Mouse (Mus musculus) lung, embryonic 16.5 days (tissue): ENCODE results near the gene Ube2j2. TPM values are rescaled to one million over a fixed set of nuclear protein-coding genes. Genes with fewer than 3 reads are reported as not detected.
A peak's percentile ranks its signal among the peaks of the same experiment; 100 is the strongest.

Experiments used
- ATAC-seq: fragments of 200-750 bp; cut with Nextera tagmentation; 2 replicates; pipeline ENCODE4 v1.8.0; 2017; ENCODE audit warnings: low read depth, mild to moderate bottlenecking, moderate library complexity
- H3K27ac ChIP-seq: fragments of 300-500 bp; sonication (generic); 2 replicates; pipeline ENCODE4 v1.5.1; 2014; ENCODE audit warnings: mild to moderate bottlenecking, control low read depth, low read length
- H3K27me3 ChIP-seq: fragments of 300-500 bp; sonication (generic); 2 replicates; pipeline ENCODE4 v1.6.1; 2014; ENCODE audit warnings: low read depth, low read length, mixed read lengths; ENCODE audit not compliant: control insufficient read depth, insufficient read depth
- H3K36me3 ChIP-seq: fragments of 300-500 bp; sonication (generic); 2 replicates; pipeline ENCODE4 v1.6.1; 2014; ENCODE audit warnings: low read length; ENCODE audit not compliant: control insufficient read depth, insufficient read depth
- H3K4me1 ChIP-seq: fragments of 300-500 bp; sonication (generic); replicated peaks from 2 replicates; pipeline ENCODE4 v1.6.1; 2014; ENCODE audit warnings: low read length, mixed read lengths; ENCODE audit not compliant: control insufficient read depth, insufficient read depth
- H3K4me2 ChIP-seq: fragments of 300-500 bp; sonication (generic); 2 replicates; pipeline ENCODE4 v1.6.1; 2014; ENCODE audit warnings: low read depth, low read length, control low read depth
- H3K4me3 ChIP-seq: fragments of 300-500 bp; sonication (generic); 2 replicates; pipeline ENCODE4 v1.5.1; 2014; ENCODE audit warnings: mild to moderate bottlenecking, low read length, control low read depth
- H3K9ac ChIP-seq: fragments of 300-500 bp; sonication (generic); 2 replicates; pipeline ENCODE4 v1.6.1; 2014; ENCODE audit warnings: low read length, control low read depth
- H3K9me3 ChIP-seq: fragments of 300-500 bp; sonication (generic); 2 replicates; pipeline ENCODE4 v1.6.1; 2016; ENCODE audit warnings: low read length; ENCODE audit not compliant: control insufficient read depth
- WGBS: fragments of 180-500 bp; shearing (Covaris S2); extraction: QIAGEN DNeasy Blood & Tissue Kit; methylation state at CpG from one replicate; pipeline ENCODE4 v1.1.7; 2014; 5-methylcytosine and 5-hydroxymethylcytosine counted together
- polyA plus RNA-seq: library from polyadenylated mRNA; unstranded; fragments of >200 nt; fragmentation: Nextera tagmentation; extraction: Ambion mirVana; gene quantifications from 2 replicates; pipeline ENCODE4 v1.2.1, GENCODE M21; 2015

Gene Ube2j2
- polyA plus RNA-seq, 1 experiment from 2014 or later: 86.4 TPM

GRCm38 (mm10) chr4:155947094-155947493 lies 3.5 kb downstream of the Ube2j2 start:
- no peaks in the 10 kb centered on the region for H3K27me3 ChIP-seq
- H3K9ac ChIP-seq: no peak overlapping the region
- H3K27ac ChIP-seq: no peak overlapping the region
- H3K9me3 ChIP-seq: no peaks in the 10 kb centered on the region
- peaks cover 13% of the 10 kb centered on the region for H3K4me1 ChIP-seq
- ATAC-seq: no peak
- no peak overlapping the region for H3K4me2 ChIP-seq
- peaks cover 21% of the 10 kb centered on the region for H3K36me3 ChIP-seq
- no peak overlapping the region for H3K4me3 ChIP-seq

DNA sequence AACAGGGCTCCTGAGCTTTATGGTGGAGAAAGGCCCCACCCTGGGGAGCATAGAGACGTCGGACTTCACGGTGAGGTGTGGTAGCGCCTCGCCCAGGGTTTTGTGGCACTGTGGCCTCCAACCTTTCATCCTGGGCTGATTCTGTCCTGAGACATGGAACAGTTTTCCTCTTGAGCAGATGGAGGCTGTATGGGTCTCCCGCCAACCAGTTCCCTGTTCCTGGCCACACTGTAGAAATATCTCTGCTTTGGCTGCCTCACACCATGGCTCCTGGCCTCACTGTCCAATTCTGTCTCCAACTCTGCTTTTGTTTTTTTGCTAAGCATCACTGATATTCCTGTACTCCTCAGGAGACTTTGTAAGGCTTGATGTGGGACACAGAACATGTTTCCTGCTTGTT lies 11.9 kb downstream of the Ube2j2 start:
- no peak for ATAC-seq
- Histone ChIP-seq H3K4me2 (no peak overlapping the region), H3K9me3 (no peaks in the 10 kb centered on the region), H3K9ac (no peak overlapping the region), H3K27ac (no peak overlapping the region), H3K36me3 (peaks cover 50% of the 10 kb centered on the region), H3K4me1 (no peaks in the 10 kb centered on the region), H3K27me3 (no peaks in the 10 kb centered on the region), H3K4me3 (no peak overlapping the region)
- WGBS: 94% methylated on average over 6 of the region's 6 CpGs

DNA sequence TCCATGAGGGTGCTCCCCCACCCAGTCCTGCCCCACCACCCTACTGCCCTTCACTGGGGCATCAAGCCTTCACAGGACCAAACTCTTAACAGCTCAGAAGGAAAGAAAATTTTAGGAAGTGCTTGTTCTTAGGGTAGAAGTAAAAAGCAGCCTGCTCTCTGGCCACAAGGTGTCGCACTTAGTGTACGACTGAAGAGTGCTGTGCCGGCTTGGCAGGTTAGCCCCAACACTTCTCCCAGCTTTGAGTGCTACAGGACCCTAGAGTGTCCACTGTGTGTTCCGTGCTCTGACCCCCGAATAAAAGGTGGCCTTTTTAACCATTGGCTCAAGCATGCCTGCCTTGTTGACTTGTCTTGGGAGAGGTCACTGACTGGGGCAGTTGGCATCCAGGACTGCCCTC lies 15.6 kb downstream of the Ube2j2 start:
- WGBS: 7% methylated on average over 5 of the region's 5 CpGs
- H3K4me1 ChIP-seq: peaks cover 9% of the 10 kb centered on the region; the same call in 1 of the 2 replicates
- no peak overlapping the region for H3K4me3 ChIP-seq
- H3K9ac ChIP-seq: no peak overlapping the region
- H3K36me3 ChIP-seq: peaks cover 31% of the 10 kb centered on the region
- no peaks in the 10 kb centered on the region for H3K9me3 ChIP-seq
- H3K27ac ChIP-seq: no peak overlapping the region
- no peaks in the 10 kb centered on the region for H3K27me3 ChIP-seq
- ATAC-seq: peak; percentile 25; the same call in 1 of the 2 replicates
- H3K4me2 ChIP-seq: no peak overlapping the region

- Histone ChIP-seq H3K4me2 (peak within 1 kb of the TSS; percentile 90), H3K9me3 (no peaks in the 10 kb centered on the region), H3K27ac (peak within 1 kb of the TSS; percentile 60), H3K9ac (peak within 1 kb of the TSS; percentile 78), H3K27me3 (no peaks in the 10 kb centered on the region), H3K4me3 (peak within 1 kb of the TSS; percentile 65), H3K4me1 (peaks cover 9% of the 10 kb centered on the region; the same call in 1 of the 2 replicates), H3K36me3 (peaks cover 15% of the 10 kb centered on the region)
- WGBS: under 1% methylated on average over 41 of the region's 42 CpGs
- peak; percentile 91 for ATAC-seq
Measured at GRCm38 (mm10) chr4:155962167-155962971, 18.7 kb downstream of the Ube2j2 start, which contains the start of gene C1qtnf12. Gene C1qtnf12 (plus strand): TSS chr4:155962318.

GRCm38 (mm10) chr4:155963106-155963505 lies 19.5 kb downstream of the Ube2j2 start:
- ATAC-seq: no peak
- peaks cover 8% of the 10 kb centered on the region for H3K36me3 ChIP-seq
- H3K9ac ChIP-seq: peak overlapping the region; percentile 78
- H3K4me2 ChIP-seq: peak overlapping the region; percentile 90
- H3K9me3 ChIP-seq: no peaks in the 10 kb centered on the region
- H3K4me1 ChIP-seq: peaks cover 9% of the 10 kb centered on the region; the same call in 1 of the 2 replicates
- H3K4me3 ChIP-seq: peak overlapping the region; percentile 65
- H3K27me3 ChIP-seq: no peaks in the 10 kb centered on the region
- 51% methylated on average over 7 of the region's 7 CpGs for WGBS
- H3K27ac ChIP-seq: no peak overlapping the region

DNA sequence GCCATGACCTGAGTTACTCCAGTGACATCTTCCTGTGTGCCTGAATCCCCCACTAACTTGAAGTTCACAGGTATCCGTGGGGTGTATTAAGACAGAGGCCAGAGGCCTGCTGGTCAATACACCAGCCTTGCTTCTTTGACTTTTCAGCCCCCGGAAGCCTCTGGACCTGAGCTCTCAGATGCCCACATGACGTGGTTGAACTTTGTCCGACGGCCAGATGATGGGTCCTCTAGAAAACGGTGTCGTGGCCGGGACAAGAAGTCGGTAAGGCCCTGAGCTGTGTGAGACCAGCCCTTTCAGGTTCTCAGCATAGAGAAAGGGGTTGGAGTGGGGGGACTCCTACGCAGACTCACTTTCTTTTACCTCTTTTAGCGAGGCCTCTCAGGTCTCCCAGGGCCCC lies 20.8 kb downstream of the Ube2j2 start:
- Histone ChIP-seq H3K4me2 (no peak overlapping the region), H3K9me3 (no peaks in the 10 kb centered on the region)
- WGBS: 93% methylated on average over 11 of the region's 11 CpGs

DNA sequence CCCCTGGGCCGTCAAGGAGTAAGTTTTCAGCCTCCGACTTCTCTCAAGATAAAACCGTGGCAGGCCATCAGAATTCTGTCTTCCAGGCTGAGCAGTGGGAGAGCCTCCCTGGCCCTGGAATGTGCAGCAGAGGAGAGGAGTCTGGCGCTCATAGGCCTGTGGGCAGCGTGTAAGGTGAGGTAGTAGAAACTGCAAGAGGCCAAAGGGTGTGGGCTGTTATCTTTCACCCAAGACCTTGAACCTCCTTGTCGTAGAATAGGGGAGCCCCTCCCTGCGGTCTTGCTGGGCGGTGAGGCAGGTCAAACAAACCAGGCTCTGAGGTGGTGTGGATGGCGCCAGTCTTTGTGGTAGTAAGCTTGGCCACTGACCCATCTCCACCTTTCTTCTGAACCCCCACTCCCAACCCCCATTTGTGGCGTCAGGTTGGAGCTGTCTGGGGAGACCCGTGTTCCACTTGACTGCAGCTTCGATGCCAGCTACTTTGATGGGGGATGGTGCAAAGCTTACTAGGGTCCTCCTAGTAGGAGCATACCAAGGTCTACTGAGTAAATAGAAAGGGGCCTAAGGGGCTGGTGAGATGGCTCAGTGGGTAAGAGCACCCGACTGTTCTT lies 25.5 kb downstream of the Ube2j2 start:
- Histone ChIP-seq H3K27ac (no peak overlapping the region), H3K9ac (no peak overlapping the region), H3K4me3 (no peak overlapping the region), H3K4me1 (no peaks in the 10 kb centered on the region), H3K9me3 (no peaks in the 10 kb centered on the region), H3K27me3 (no peaks in the 10 kb centered on the region), H3K36me3 (peaks cover 3% of the 10 kb centered on the region; the same call in 1 of the 2 replicates), H3K4me2 (no peak overlapping the region)
- ATAC-seq: no peak
- WGBS: 62% methylated on average over 13 of the region's 13 CpGs

More for the DNA sequence above, 20.8 kb downstream of the Ube2j2 start:
- peaks cover 9% of the 10 kb centered on the region; the same call in 1 of the 2 replicates for H3K4me1 ChIP-seq
- no peaks in the 10 kb centered on the region for H3K27me3 ChIP-seq
- H3K4me3 ChIP-seq: no peak overlapping the region
- no peak overlapping the region for H3K27ac ChIP-seq
- ATAC-seq: no peak
- peaks cover 3% of the 10 kb centered on the region for H3K36me3 ChIP-seq
- H3K9ac ChIP-seq: no peak overlapping the region

- Histone ChIP-seq H3K27ac (no peak overlapping the region), H3K27me3 (no peaks in the 10 kb centered on the region), H3K9ac (no peak overlapping the region), H3K36me3 (peaks cover 3% of the 10 kb centered on the region; the same call in 1 of the 2 replicates), H3K9me3 (no peaks in the 10 kb centered on the region), H3K4me1 (no peaks in the 10 kb centered on the region), H3K4me2 (no peak overlapping the region), H3K4me3 (no peak overlapping the region)
- WGBS: 80% methylated on average over 5 of the region's 5 CpGs
- ATAC-seq: no peak
Measured at GRCm38 (mm10) chr4:155970286-155970685, 26.7 kb downstream of the Ube2j2 start.

DNA sequence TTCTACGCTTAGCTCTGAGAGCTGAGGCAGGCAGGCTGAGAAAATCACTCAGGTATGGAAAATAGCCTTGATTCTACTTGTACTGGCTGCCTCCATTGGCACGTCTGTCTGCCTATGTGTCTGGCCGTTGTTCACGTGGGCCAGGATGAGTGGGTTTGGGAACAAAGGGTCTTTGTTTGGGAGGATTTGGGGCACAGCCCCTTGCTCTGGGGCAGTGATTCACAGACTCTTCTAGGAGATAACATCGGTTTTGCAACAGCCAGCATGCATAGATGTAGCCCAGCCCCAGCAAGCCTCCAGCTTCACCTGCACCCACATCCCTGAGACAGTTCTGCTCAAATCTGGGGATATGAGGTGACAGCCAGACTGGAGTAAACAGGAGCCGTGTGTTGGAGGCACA lies 29.0 kb downstream of the Ube2j2 start:
- no peak overlapping the region for H3K9ac ChIP-seq
- H3K27me3 ChIP-seq: no peaks in the 10 kb centered on the region
- H3K4me3 ChIP-seq: no peak overlapping the region
- H3K27ac ChIP-seq: no peak overlapping the region
- no peaks in the 10 kb centered on the region for H3K9me3 ChIP-seq
- ATAC-seq: no peak
- no peak overlapping the region for H3K4me2 ChIP-seq
- no peaks in the 10 kb centered on the region for H3K4me1 ChIP-seq
- H3K36me3 ChIP-seq: no peaks in the 10 kb centered on the region
- WGBS: 59% methylated on average over 6 of the region's 6 CpGs
